Mouse (Mus musculus) cerebellum, adult 9-10 months (tissue): Measurements from ENCODE around the gene Ppcdc.
"Not testable (repeated sequence)": the region's sequence is repeated elsewhere in the genome, so short reads cannot be mapped to it uniquely, and the experiment has no call there.

Experiments
- DNase-seq: peaks from one replicate; pipeline ENCODE4 v3.0.0; 2022

Ppcdc gene

DNA sequence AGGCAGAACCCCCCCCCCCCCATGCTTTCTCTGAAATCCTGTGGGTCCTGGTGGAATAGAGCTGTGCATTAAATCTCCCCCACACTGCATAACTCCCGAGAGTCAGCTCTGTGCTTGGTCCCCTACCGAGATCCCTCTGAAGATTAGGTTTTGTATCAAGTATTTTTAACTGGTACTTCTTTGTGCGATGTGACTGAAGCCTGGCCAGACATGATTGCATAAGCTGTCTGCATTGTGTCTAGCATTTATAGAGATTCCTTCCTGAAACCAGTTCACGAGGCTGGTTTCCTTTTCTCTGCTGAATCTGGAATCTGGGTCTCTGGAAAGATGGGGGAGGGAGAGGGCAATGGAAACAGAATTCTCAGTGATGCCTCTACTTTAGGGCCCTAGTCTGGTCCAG lies 11.5 kb downstream of the Ppcdc start:
- no peak for DNase-seq

GRCm38 (mm10) chr9:57427937-57428336 lies 12.0 kb downstream of the Ppcdc start:
- no peak for DNase-seq

- DNase-seq = not testable (repeated sequence)
These were observed 12.8 kb downstream of the Ppcdc start for GRCm38 (mm10) chr9:57427123-57427522.

DNA sequence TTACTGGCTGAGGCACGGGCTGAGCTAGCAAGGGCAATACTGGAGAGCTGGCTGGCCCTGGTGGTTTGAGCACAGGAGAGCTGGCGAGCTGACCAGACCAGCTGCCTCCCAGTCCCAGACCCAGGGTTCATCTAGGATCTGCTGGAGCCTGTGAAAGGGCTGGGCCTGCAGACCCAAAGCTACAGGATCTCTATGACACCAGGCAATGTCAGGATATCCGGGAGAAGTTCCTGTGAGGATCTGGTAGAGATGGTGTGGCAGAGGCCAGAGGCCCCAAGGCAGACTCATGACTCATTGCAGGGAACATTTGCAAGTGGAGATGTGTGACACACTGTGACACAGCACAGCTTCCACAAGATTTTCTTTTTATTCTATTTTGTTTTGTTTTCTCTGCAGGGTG lies 14.8 kb downstream of the Ppcdc start:
- no peak for DNase-seq

DNA sequence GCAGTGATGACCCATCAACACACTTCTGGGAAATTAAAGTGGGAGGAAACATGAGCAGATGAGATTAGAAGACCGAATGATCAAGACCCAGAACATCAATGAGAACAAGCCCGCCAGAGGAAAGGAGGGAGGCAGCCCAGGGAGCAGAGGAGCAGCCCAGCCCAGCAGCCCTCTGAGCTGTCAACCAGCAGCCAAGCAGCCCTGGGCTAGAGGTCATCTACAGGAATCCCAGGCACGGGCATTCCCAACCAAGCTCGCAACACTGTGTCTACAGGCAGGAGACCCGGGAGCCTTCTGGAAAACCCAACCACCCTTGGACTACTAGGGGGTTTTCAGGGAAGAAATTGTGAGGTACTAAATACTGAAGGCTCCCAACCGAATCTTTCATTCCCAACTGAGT lies 15.9 kb downstream of the Ppcdc start:
- no peak for DNase-seq

GRCm38 (mm10) chr9:57421688-57422111 lies 18.2 kb downstream of the Ppcdc start:
- no peak for DNase-seq

GRCm38 (mm10) chr9:57421121-57421571 lies 18.8 kb downstream of the Ppcdc start:
- no peak for DNase-seq

- no peak for DNase-seq
These were observed 19.4 kb downstream of the Ppcdc start for GRCm38 (mm10) chr9:57420321-57421120.

DNA sequence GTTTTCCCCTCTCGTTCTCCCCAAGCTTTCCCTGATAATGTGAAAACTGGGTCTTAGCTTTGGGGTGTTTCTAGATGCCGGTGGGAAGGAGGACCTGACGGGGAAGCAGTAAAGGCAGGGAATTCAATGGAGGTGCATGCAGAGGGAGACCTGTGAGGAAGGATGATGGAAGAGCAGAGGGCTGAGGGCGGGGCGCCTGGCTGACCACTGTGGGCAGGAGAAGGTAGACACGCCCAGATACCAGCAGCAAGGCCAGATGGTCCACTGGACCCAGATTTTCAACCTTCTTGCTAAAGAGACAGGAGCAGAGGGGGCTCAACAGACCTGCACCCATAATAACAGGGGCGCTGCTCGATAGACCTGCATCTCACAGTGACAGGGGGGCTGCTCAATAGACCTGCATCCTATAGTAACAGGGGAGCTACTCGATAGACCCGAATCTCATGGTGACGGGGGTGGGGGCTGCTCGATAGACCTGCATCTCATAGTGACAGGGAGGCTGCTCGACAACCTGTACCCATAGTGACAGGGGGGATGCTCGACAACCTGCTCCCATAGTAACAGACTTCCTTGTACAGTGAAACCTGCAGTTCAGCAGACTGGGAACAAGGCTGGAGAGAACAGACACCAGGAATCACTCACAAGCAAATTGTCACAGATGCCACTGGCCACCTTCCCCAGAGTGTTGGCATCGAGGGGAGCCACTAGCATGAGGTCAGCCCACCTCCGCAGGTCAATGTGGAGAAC lies 20.2 kb downstream of the Ppcdc start:
- no peak for DNase-seq

GRCm38 (mm10) chr9:57417341-57417740 lies 22.6 kb downstream of the Ppcdc start:
- peak; percentile 90 for DNase-seq

GRCm38 (mm10) chr9:57407120-57407905 lies 32.6 kb downstream of the Ppcdc start:
- no peak for DNase-seq

- DNase-seq = no peak
These were observed 33.5 kb downstream of the Ppcdc start for GRCm38 (mm10) chr9:57406395-57406794.

DNA sequence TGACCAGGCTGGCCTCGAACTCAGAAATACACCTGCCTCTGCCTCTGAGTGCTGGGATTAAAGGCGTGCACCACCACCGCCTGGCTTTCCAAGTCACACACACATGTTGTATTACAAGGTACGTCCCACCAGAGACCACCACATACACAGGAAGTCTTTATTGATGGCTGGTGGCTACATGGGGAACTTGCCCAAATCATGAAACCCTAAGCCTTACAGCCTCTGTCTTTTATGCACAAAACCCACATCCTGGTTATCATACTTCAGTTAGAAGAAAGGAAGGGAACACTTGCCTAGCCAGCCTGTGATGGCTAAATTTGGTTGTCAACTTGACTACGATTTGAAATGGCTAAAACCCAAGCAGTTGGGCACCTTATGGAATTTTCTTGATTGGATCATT lies 35.9 kb downstream of the Ppcdc start:
- DNase-seq = no peak

DNA sequence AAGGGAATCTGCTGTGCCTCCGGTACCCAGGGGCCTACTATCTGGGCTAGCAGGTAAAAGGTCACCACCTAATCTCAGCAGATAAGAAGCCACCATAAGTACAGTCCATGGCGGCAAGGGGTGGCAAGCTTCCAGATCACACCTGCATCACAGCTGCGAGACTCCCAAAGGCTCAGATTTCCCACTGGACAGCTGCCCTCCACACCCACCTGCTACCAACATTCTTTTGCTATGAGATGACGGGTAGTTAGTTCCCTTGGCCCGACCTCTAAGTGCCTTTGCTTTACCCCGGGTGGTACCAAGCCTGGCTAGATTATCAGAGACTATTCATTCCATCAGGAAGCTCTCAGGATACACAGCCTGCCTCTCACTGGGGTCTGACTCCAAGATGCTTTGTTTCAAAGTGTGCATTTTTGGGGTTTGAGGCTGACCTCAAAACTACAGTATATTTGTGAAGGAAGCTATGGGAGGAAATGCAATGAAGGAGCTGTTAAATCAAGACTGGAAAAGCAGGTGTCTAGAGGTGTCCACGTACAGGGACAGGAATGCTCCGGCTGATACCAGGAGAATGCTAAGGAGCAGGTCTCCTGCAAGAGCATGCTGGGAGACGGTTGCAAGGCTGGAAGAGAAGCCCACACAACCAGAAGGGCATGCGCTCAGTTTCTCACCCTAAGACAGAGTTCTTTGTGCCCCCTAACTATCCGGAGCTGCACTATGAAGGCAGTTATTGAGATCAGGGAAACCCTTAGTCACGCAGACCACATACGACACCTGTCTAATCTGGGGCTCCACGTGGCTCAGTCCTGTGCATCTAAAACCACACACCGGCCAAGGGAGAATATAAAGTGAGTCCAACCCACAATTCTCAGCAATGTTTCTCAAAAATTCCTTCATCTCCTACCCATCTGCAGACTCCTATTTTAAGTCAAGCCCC lies 37.3 kb downstream of the Ppcdc start:
- DNase-seq = no peak

DNA sequence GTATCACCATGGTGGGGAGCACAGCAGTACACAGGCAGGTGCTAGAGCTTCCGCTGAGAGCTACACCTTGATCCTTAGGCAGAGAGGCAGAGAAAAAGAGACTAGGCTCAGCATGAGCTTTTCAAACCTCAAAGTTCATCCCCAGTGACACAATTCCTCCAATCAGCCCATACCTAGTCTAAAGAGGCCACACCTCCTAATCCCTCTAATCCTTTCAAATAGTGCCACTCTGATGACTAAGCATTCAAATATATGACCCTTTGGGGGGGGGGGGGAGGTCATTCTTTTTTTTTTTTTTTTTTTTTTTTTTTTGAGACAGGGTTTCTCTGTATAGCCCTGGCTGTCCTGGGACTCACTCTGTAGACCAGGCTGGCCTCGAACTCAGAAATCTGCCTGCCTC lies 41.2 kb downstream of the Ppcdc start:
- DNase-seq = no peak

- no peak for DNase-seq
These were observed 47.0 kb downstream of the Ppcdc start for GRCm38 (mm10) chr9:57392892-57393291.

DNA sequence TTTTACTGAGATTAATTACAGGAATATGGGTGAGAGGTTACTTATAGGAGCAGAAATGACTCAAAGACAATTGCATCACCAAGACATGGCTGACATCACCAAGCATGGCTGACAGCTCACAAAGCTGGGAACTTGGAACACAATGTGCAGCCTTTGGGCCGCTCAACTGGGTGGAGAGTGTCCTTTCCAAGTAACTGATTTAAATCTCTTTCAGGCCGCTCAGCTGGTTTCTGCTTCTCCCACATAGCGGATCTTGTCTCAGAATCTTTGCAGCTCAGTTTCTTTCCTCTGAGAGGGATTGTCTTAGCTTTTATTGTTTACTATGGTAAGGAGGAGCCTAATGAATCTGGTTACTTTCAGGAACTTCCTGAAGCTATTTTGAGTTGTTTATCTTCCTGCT lies 49.1 kb downstream of the Ppcdc start:
- no peak for DNase-seq

DNA sequence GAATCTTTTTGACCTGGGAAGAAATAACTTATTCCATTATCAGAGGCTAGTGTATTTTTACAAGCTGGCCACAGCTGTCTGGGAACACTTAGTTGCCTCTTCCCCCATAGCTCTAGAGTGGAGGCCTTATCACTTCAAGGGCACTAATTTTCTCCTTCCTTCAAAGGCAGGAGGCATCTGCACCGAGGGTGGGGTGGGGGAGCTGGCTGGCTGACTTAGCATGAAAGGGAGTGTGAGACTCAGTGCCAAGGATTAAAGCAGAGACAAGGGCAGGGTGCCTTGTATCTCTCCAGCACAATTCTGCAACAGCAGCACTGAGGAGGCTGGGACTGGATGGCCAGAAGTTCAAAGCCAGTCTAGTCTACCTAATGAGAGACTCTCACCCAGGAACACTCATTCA lies 50.8 kb downstream of the Ppcdc start:
- DNase-seq = no peak

GRCm38 (mm10) chr9:57386926-57387325 lies 53.0 kb downstream of the Ppcdc start:
- DNase-seq = no peak

- no peak for DNase-seq
These were observed 55.3 kb downstream of the Ppcdc start for GRCm38 (mm10) chr9:57384621-57385020.

GRCm38 (mm10) chr9:57360999-57361398 lies 78.9 kb downstream of the Ppcdc start:
- DNase-seq = no peak
